Mouse (Mus musculus) kidney, adult 2 months (tissue): Measurements from ENCODE around the gene Bcl10.

Experiments used
- CTCF ChIP-seq: fragments of 200-500 bp; conservative IDR thresholded peaks from 2 replicates; pipeline ENCODE4 v1.5.1; 2011; ENCODE audit warnings: low read depth, mild to moderate bottlenecking, control low read depth, low read length, moderate library complexity, mixed read lengths; ENCODE audit not compliant: insufficient read depth, insufficient read length
- POLR2A ChIP-seq: fragments of 200-500 bp; IDR thresholded peaks from one replicate; pipeline ENCODE4 v1.6.1; 2011; ENCODE audit warnings: low read depth, low read length, control low read depth

DNA sequence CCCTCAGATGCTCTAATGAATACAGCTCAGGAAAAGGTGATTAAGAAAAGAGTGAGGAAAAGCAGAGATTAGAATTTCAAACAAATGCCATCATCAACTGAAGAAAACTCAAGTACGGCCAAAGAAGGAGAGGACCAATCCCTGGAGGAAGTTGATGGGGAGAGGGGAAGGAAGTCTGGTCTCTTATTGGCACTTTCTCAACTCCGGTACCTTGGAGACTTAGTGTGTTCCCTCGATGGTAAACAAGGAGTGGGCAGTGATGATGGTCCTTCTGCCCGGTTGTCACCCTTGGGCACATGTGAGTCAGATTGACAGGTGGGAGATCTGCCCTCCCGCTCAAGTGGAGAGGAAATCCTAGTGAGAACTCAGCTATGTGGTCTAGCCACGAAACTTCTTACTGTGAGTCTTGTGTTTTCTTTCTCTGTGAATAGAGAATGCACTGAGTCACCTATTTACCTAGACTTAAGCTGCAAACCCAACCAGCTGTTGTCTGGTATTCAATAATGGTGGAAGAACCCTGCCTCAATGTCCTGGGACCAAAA, 35.1 kb upstream of the Bcl10 start:
- TF ChIP-seq CTCF (no peak), POLR2A (no peak)
